Mouse (Mus musculus) embryonic fibroblast, embryonic 13.5 days (primary cell): ENCODE results near the gene Slc34a1.

Experiments used
- CTCF ChIP-seq: IDR thresholded peaks from 2 replicates; pipeline ENCODE4 v1.5.1; 2011; ENCODE audit warnings: mild to moderate bottlenecking, control low read depth, low read length, moderate library complexity, borderline replicate concordance; ENCODE audit not compliant: insufficient read depth
- POLR2A ChIP-seq: IDR thresholded peaks from 2 replicates; pipeline ENCODE4 v1.6.1; 2011; ENCODE audit warnings: low read depth, mild to moderate bottlenecking, control low read depth, low read length, moderate library complexity

- TF ChIP-seq POLR2A (no peak), CTCF (peak; percentile 65)
Observed at GRCm38 (mm10) chr13:55404853-55405782, 7.1 kb downstream of the Slc34a1 start.
